Mouse (Mus musculus) intestine, postnatal 0 days (tissue): ENCODE measurements around the gene Rtp3. TPM values are rescaled to one million over a fixed set of nuclear protein-coding genes. Genes with fewer than 3 reads are reported as not detected.

Experiments used
- ATAC-seq: fragments of 200-750 bp; cut with Nextera tagmentation; 2 replicates; pipeline ENCODE4 v1.8.0; 2017; ENCODE audit warnings: mild to moderate bottlenecking, moderate TSS enrichment, moderate library complexity
- H3K27ac ChIP-seq: fragments of 300-500 bp; sonication (generic); 2 replicates; pipeline ENCODE4 v1.5.1; 2014; ENCODE audit warnings: mild to moderate bottlenecking, low read depth, low read length, moderate library complexity
- H3K27me3 ChIP-seq: fragments of 300-500 bp; sonication (generic); replicated peaks from 2 replicates; pipeline ENCODE4 v1.6.1; 2014; ENCODE audit warnings: low read length, mixed read lengths; ENCODE audit not compliant: control insufficient read depth, insufficient read depth
- H3K36me3 ChIP-seq: fragments of 300-500 bp; sonication (generic); 2 replicates; pipeline ENCODE4 v1.6.1; 2014; ENCODE audit warnings: mild to moderate bottlenecking, moderate library complexity; ENCODE audit not compliant: control insufficient read depth, insufficient read depth
- H3K4me1 ChIP-seq: fragments of 300-500 bp; sonication (generic); replicated peaks from 2 replicates; pipeline ENCODE4 v1.6.1; 2014; ENCODE audit warnings: antibody characterized with exemption, low read length, mixed read lengths; ENCODE audit not compliant: control insufficient read depth, insufficient read depth
- H3K4me2 ChIP-seq: fragments of 300-500 bp; sonication (generic); replicated peaks from 2 replicates; pipeline ENCODE4 v1.6.1; 2014; ENCODE audit warnings: low read depth, mild to moderate bottlenecking, moderate library complexity
- H3K4me3 ChIP-seq: fragments of 300-500 bp; sonication (generic); 2 replicates; pipeline ENCODE4 v1.5.1; 2014; ENCODE audit warnings: low read depth, low read length
- H3K9ac ChIP-seq: fragments of 300-500 bp; sonication (generic); 2 replicates; pipeline ENCODE4 v1.6.1; 2014; ENCODE audit warnings: mild to moderate bottlenecking, low read depth, low read length
- H3K9me3 ChIP-seq: fragments of 300-500 bp; sonication (generic); 2 replicates; pipeline ENCODE4 v1.6.1; 2016; ENCODE audit warnings: mixed run types; ENCODE audit not compliant: control insufficient read depth
- CTCF ChIP-seq: sonication (generic); IDR thresholded peaks from 2 replicates; pipeline ENCODE4 v1.5.1; 2016; ENCODE audit warnings: low read depth, mild to moderate bottlenecking, control low read depth, antibody characterized with exemption, moderate library complexity
- WGBS: fragments of 180-500 bp; shearing (Covaris S2); extraction: QIAGEN DNeasy Blood & Tissue Kit; methylation state at CpG from one replicate; pipeline ENCODE4 v1.1.7; 2014; 5-methylcytosine and 5-hydroxymethylcytosine counted together
- polyA plus RNA-seq: library from polyadenylated mRNA; unstranded; fragments of >200 nt; fragmentation: Nextera tagmentation; extraction: Ambion mirVana; gene quantifications from 2 replicates; pipeline ENCODE4 v1.2.1, GENCODE M21; 2015

The Rtp3 gene
- polyA plus RNA-seq, 1 experiment from 2014 or later, result 0.17 TPM

- H3K36me3 ChIP-seq, result no peaks in the 10 kb centered on the region
- H3K4me1 ChIP-seq, result no peaks in the 10 kb centered on the region
- H3K27me3 ChIP-seq, result peaks cover 8% of the 10 kb centered on the region
- H3K4me3 ChIP-seq, result no peak overlapping the region
- no peak for TF ChIP-seq CTCF
- no peak for ATAC-seq
- no peak overlapping the region for H3K27ac ChIP-seq
- no peaks in the 10 kb centered on the region for H3K9me3 ChIP-seq
- no peak overlapping the region for H3K9ac ChIP-seq
- H3K4me2 ChIP-seq, result no peak overlapping the region
- 91% methylated on average over 3 of the region's 3 CpGs for WGBS
Measured at GRCm38 (mm10) chr9:110950109-110950508, 40.3 kb downstream of the Rtp3 start.

- WGBS, result 62% methylated on average over 8 of the region's 8 CpGs
- no peak overlapping the region for H3K4me2 ChIP-seq
- H3K4me3 ChIP-seq, result no peak overlapping the region
- TF ChIP-seq CTCF, result no peak
- H3K4me1 ChIP-seq, result no peaks in the 10 kb centered on the region
- peaks cover 8% of the 10 kb centered on the region for H3K27me3 ChIP-seq
- no peak overlapping the region for H3K27ac ChIP-seq
- no peak overlapping the region for H3K9ac ChIP-seq
- no peaks in the 10 kb centered on the region for H3K9me3 ChIP-seq
- ATAC-seq, result no peak
- H3K36me3 ChIP-seq, result no peaks in the 10 kb centered on the region
Measured at GRCm38 (mm10) chr9:110948813-110949310, 41.5 kb downstream of the Rtp3 start.

DNA sequence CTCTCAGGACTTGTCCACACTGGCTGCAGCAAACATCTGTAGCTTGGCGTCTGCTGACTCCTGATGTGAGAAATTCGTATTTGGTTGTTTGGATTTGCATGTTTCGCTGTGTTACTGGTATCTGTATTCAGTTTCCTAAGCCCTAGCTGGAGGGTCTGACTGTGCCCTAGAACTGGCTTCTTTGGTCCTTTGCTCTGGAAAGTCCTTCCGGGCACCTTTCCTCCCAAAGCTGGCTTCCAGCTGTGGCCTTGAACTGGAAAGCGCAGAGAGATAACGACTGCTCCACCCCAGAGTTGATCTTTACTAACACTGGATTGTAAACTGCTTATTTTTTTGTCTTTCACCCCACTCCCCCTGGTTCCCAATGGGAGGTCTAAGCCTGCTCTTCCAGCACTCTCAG lies 42.5 kb downstream of the Rtp3 start:
- Histone ChIP-seq H3K27me3 (peaks cover 5% of the 10 kb centered on the region; the same call in 1 of the 2 replicates), H3K4me2 (no peak overlapping the region)
- 61% methylated on average over 6 of the region's 6 CpGs for whole genome bisulfite sequencing

GRCm38 (mm10) chr9:110947261-110947661 lies 43.1 kb downstream of the Rtp3 start:
- no peak for TF ChIP-seq CTCF
- no peaks in the 10 kb centered on the region for H3K9me3 ChIP-seq
- no peaks in the 10 kb centered on the region for H3K4me1 ChIP-seq
- no peak for ATAC-seq
- no peak overlapping the region for H3K27ac ChIP-seq
- WGBS, result 45% methylated on average over 6 of the region's 6 CpGs
- H3K36me3 ChIP-seq, result no peaks in the 10 kb centered on the region
- no peak overlapping the region for H3K9ac ChIP-seq
- no peak overlapping the region for H3K4me2 ChIP-seq
- no peak overlapping the region for H3K4me3 ChIP-seq
- peaks cover 5% of the 10 kb centered on the region; the same call in 1 of the 2 replicates for H3K27me3 ChIP-seq

More for the DNA sequence above, 42.5 kb downstream of the Rtp3 start:
- no peak for ATAC-seq
- Histone ChIP-seq H3K9ac (no peak overlapping the region), H3K9me3 (no peaks in the 10 kb centered on the region), H3K4me1 (no peaks in the 10 kb centered on the region), H3K4me3 (no peak overlapping the region), H3K36me3 (no peaks in the 10 kb centered on the region), H3K27ac (no peak overlapping the region)
- no peak for TF ChIP-seq CTCF

- Histone ChIP-seq H3K27ac (no peak overlapping the region), H3K36me3 (no peaks in the 10 kb centered on the region), H3K27me3 (peaks cover 5% of the 10 kb centered on the region; the same call in 1 of the 2 replicates), H3K4me2 (no peak overlapping the region), H3K4me3 (no peak overlapping the region), H3K4me1 (no peaks in the 10 kb centered on the region), H3K9ac (no peak overlapping the region), H3K9me3 (no peaks in the 10 kb centered on the region)
- no peak for ATAC-seq
- TF ChIP-seq CTCF, result no peak
- 56% methylated on average over 20 of the region's 20 CpGs for WGBS
Measured at GRCm38 (mm10) chr9:110946548-110947044, 43.8 kb downstream of the Rtp3 start.

- no peak within 1 kb of the TSS for H3K27ac ChIP-seq
- TF ChIP-seq CTCF, result no peak
- no peak within 1 kb of the TSS for H3K4me2 ChIP-seq
- H3K27me3 ChIP-seq, result peaks cover 5% of the 10 kb centered on the region; the same call in 1 of the 2 replicates
- no peak within 1 kb of the TSS for H3K9ac ChIP-seq
- 30% methylated on average over 11 of the region's 11 CpGs for WGBS
- H3K4me1 ChIP-seq, result no peaks in the 10 kb centered on the region
- no peaks in the 10 kb centered on the region for H3K9me3 ChIP-seq
- H3K4me3 ChIP-seq, result no peak within 1 kb of the TSS
- no peak for ATAC-seq
- no peaks in the 10 kb centered on the region for H3K36me3 ChIP-seq
Measured at GRCm38 (mm10) chr9:110945926-110946325, 44.5 kb downstream of the Rtp3 start, which contains the start of gene Tdgf1. Gene Tdgf1, minus strand, starts transcription at chr9:110946158.

GRCm38 (mm10) chr9:110945343-110945742 lies 45.0 kb downstream of the Rtp3 start:
- H3K9ac ChIP-seq, result no peak overlapping the region
- H3K27me3 ChIP-seq, result peaks cover 5% of the 10 kb centered on the region; the same call in 1 of the 2 replicates
- H3K9me3 ChIP-seq, result no peaks in the 10 kb centered on the region
- no peaks in the 10 kb centered on the region for H3K4me1 ChIP-seq
- H3K4me2 ChIP-seq, result no peak overlapping the region
- 12% methylated on average over 18 of the region's 18 CpGs for WGBS
- H3K27ac ChIP-seq, result no peak overlapping the region
- H3K36me3 ChIP-seq, result no peaks in the 10 kb centered on the region
- no peak overlapping the region for H3K4me3 ChIP-seq
- no peak for TF ChIP-seq CTCF
- no peak for ATAC-seq
